Mouse (Mus musculus): ENCODE results near the gene Gm20532. TPM values are rescaled to one million over a fixed set of nuclear protein-coding genes. Genes with fewer than 3 reads are reported as not detected.

Gm20532 gene
- polyA plus RNA-seq, 1 experiment from 2014 or later: not detected

DNA sequence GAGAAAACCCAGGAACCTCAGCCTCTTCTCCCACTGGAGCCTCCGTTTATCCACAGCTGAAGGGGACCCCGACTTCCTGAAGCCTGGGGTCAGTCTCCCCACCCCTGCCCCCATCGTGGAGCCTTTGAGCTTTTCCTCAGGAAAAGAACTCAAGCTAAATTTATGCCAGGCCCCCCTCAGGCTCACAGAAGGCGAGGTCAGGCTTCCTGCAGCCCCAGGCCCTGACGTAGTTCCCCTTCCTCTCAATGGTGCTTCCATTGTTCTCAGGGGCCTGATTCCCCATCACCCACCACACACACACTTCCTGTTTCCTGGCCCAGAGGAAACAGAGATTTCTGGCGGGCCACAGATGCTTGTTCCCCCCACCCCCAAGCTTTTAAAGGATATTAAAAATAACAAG is 8.1 kb upstream of the Gm20532 start:
- no peak for ATAC-seq (ENCODE audit: low FRiP score)
- H3K4me2 ChIP-seq (replicated peaks): no peak overlapping the region
- no peaks in the 10 kb centered on the region for H3K36me3 ChIP-seq (replicated peaks; ENCODE audit: control insufficient read depth, insufficient read depth)
- H3K4me1 ChIP-seq (replicated peaks; ENCODE audit: control insufficient read depth, insufficient read depth, low read length): peaks cover 5% of the 10 kb centered on the region; the same call in 1 of the 2 replicates
- DNase-seq (ENCODE audit: low spot score): no peak
- H3K27ac ChIP-seq: no peak overlapping the region
- WGBS: 63% methylated on average over 6 of the region's 6 CpGs
- no peaks in the 10 kb centered on the region for H3K27me3 ChIP-seq (ENCODE audit: control insufficient read depth, insufficient read depth, low read length)
- H3K4me3 ChIP-seq (replicated peaks; ENCODE audit: low read length): no peak overlapping the region
- H3K9ac ChIP-seq: no peak overlapping the region
- no peaks in the 10 kb centered on the region for H3K9me3 ChIP-seq (ENCODE audit: control insufficient read depth, low read length)

DNA sequence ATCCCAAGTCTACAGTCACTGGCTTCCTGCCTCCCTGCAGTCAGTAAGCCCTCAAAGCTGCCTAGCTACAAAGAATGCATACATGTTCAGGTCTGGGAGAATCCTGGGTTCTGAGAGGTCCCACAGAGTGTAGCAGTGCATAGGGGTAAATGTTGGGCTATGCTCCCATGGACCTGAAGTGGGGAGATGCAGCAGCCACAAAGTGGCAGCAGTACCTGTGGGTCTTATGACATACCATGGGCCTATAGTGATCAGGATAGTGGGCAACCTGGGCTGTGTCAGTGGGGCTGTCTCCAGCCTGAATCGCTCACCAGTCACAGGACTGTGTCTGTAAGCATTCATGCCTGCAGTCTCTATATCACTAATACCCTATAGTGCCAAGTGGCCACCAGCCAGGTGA is 6.7 kb upstream of the Gm20532 start, which contains the start of gene Egfl7:
Gene Egfl7 (plus strand): TSS at position 301 of the 400 bp plus-strand sequence.
- no peaks in the 10 kb centered on the region for H3K27me3 ChIP-seq (ENCODE audit: control insufficient read depth, insufficient read depth, low read length)
- H3K27ac ChIP-seq: 0 out of 2 replicates have a peak within 1 kb of the TSS, but pooled peaks have one; percentile 26
- DNase-seq (ENCODE audit: low spot score) (no peak), ATAC-seq (ENCODE audit: low FRiP score) (no peak)
- WGBS: 100% methylated on average over 1 of the region's 1 CpGs
- H3K4me2 ChIP-seq (replicated peaks): no peak within 1 kb of the TSS
- no peaks in the 10 kb centered on the region for H3K9me3 ChIP-seq (ENCODE audit: control insufficient read depth, low read length)
- H3K4me1 ChIP-seq (replicated peaks; ENCODE audit: control insufficient read depth, insufficient read depth, low read length): no peaks in the 10 kb centered on the region
- H3K4me3 ChIP-seq (replicated peaks; ENCODE audit: low read length): no peak within 1 kb of the TSS
- H3K9ac ChIP-seq: no peak within 1 kb of the TSS
- no peaks in the 10 kb centered on the region for H3K36me3 ChIP-seq (replicated peaks; ENCODE audit: control insufficient read depth, insufficient read depth)

DNA sequence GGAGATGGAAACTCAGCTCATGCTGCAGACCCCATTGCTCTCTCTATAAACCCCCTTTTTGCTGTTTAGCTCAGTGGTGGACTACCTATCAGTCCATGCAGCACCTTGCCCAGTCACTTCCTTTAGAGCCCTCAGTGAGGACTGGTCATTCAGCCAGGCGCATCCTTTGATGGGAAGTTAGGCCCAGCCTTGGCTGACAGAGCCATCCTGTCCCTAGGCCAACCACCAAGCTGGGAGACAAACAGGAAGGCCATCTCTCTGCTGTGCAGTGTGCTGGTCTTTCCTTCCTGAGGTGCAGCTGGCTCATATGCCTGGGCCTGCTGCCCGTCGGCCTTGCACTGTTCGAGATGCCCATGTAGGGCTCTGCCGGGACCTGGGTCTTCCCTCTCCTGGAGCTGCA is 5.7 kb upstream of the Gm20532 start:
- Histone ChIP-seq H3K36me3 (replicated peaks; ENCODE audit: control insufficient read depth, insufficient read depth) (no peaks in the 10 kb centered on the region), H3K4me1 (replicated peaks; ENCODE audit: control insufficient read depth, insufficient read depth, low read length) (no peaks in the 10 kb centered on the region), H3K27ac (no peak overlapping the region), H3K9me3 (ENCODE audit: control insufficient read depth, low read length) (no peaks in the 10 kb centered on the region), H3K4me3 (replicated peaks; ENCODE audit: low read length) (no peak overlapping the region), H3K9ac (no peak overlapping the region), H3K4me2 (replicated peaks) (no peak overlapping the region), H3K27me3 (ENCODE audit: control insufficient read depth, insufficient read depth, low read length) (no peaks in the 10 kb centered on the region)
- WGBS: 93% methylated on average over 5 of the region's 5 CpGs
- no peak for DNase-seq (ENCODE audit: low spot score)
- no peak for ATAC-seq (ENCODE audit: low FRiP score)

DNA sequence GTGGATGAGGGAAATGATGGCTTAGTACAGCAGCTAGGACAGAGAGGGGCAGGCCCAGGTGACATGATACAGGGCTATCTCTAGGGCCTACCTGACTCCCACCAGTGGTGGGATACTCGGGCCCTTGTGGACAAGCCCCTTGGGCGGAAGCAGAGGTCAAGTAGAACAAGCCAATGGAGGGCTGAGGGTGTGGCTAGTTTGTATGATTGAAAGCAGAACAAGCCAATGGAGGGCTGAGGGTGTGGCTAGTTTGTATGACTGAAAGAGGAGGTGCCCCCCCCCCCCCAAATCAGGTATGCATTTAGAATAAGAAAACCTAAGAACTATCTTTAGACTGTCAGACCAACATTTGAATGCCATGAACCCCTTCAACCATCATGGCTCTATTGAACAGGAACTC is 4.2 kb upstream of the Gm20532 start:
- no peak overlapping the region for H3K4me3 ChIP-seq (replicated peaks; ENCODE audit: low read length)
- peaks cover 11% of the 10 kb centered on the region for H3K4me1 ChIP-seq (replicated peaks; ENCODE audit: control insufficient read depth, insufficient read depth, low read length)
- H3K27ac ChIP-seq: no peak overlapping the region
- no peak overlapping the region for H3K9ac ChIP-seq
- 61% methylated on average over 2 of the region's 2 CpGs for WGBS
- H3K9me3 ChIP-seq (ENCODE audit: control insufficient read depth, low read length): no peaks in the 10 kb centered on the region
- DNase-seq (ENCODE audit: low spot score): no peak
- H3K36me3 ChIP-seq (replicated peaks; ENCODE audit: control insufficient read depth, insufficient read depth): no peaks in the 10 kb centered on the region
- H3K4me2 ChIP-seq (replicated peaks): no peak overlapping the region
- H3K27me3 ChIP-seq (ENCODE audit: control insufficient read depth, insufficient read depth, low read length): no peaks in the 10 kb centered on the region
- ATAC-seq (ENCODE audit: low FRiP score): no peak

DNA sequence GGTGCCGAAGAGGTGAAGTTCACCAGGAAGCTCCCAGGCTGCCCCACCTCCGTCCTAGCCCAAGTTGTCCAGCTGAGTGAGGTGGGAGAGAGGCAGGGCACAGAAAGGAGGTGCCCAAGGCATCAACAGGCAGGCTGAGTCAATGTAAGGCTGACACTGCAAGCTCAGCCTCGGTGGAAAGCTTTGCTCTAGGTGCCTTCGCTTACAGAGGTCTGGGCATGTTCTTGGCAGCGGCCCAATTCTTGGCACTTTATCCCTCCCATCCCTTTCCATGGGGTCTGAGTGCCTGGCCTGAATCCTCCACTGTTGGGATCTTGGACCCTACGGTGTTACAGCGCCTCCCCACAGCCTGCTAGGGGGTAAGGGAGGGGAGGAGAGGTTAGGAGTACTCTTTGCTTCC is 3.7 kb upstream of the Gm20532 start:
- DNase-seq (ENCODE audit: low spot score) (no peak), ATAC-seq (ENCODE audit: low FRiP score) (no peak)
- H3K4me2 ChIP-seq (replicated peaks): no peak overlapping the region
- no peak overlapping the region for H3K4me3 ChIP-seq (replicated peaks; ENCODE audit: low read length)
- peaks cover 13% of the 10 kb centered on the region for H3K4me1 ChIP-seq (replicated peaks; ENCODE audit: control insufficient read depth, insufficient read depth, low read length)
- H3K27me3 ChIP-seq (ENCODE audit: control insufficient read depth, insufficient read depth, low read length): no peaks in the 10 kb centered on the region
- 71% methylated on average over 7 of the region's 7 CpGs for WGBS
- H3K9ac ChIP-seq: no peak overlapping the region
- H3K27ac ChIP-seq: 0 out of 2 replicates have a peak overlapping the region, but pooled peaks have one; percentile 12
- no peaks in the 10 kb centered on the region for H3K9me3 ChIP-seq (ENCODE audit: control insufficient read depth, low read length)
- H3K36me3 ChIP-seq (replicated peaks; ENCODE audit: control insufficient read depth, insufficient read depth): no peaks in the 10 kb centered on the region

DNA sequence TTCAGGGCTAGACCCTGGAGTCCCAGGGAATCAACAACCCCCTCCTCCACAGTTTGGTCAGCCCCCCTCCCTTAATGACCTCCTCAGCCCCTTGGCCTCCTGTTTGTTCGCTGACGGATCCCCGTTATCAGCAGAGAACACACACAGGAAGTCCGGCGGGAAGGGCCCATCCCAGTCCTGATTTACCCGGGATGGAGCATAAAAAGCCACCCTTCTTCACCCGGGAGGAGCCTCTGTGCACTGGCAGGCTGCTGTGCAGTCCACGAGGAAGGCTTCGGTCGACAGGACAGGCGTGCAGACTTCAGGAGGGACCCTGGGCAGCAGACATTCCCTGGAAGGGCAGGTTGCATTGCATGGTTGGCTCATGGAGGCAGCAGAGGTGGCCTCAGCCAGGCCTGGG is 2.8 kb upstream of the Gm20532 start:
- peak overlapping the region; percentile 34; the same call in 1 of the 2 replicates for H3K9ac ChIP-seq
- no peak overlapping the region for H3K4me2 ChIP-seq (replicated peaks)
- WGBS: 78% methylated on average over 11 of the region's 11 CpGs
- H3K36me3 ChIP-seq (replicated peaks; ENCODE audit: control insufficient read depth, insufficient read depth): no peaks in the 10 kb centered on the region
- peak overlapping the region; percentile 19; the same call in 1 of the 2 replicates for H3K4me3 ChIP-seq (replicated peaks; ENCODE audit: low read length)
- DNase-seq (ENCODE audit: low spot score) (no peak), ATAC-seq (ENCODE audit: low FRiP score) (no peak)
- H3K4me1 ChIP-seq (replicated peaks; ENCODE audit: control insufficient read depth, insufficient read depth, low read length): peaks cover 13% of the 10 kb centered on the region
- peak overlapping the region; percentile 47 for H3K27ac ChIP-seq
- no peaks in the 10 kb centered on the region for H3K9me3 ChIP-seq (ENCODE audit: control insufficient read depth, low read length)
- H3K27me3 ChIP-seq (ENCODE audit: control insufficient read depth, insufficient read depth, low read length): no peaks in the 10 kb centered on the region

DNA sequence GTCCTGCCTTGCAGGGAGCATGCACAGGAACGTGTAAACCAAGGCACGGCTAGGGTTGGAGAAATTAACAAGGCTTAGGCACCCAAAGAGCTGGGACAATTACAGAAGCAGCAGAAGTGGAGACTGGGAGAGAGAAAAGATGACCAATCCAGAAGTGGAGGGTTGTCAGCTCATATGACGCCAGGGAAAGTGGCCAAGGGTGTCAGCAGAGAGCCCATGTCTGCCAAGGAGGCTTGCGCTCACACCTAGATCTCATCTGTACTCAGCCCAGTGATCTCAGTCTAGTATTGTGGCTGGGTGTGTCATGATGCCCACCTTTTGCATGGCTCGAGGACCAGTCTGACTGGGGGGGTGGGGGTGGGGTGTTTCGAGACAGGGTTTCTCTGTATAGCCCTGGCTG is 726 bp upstream of the Gm20532 start:
- no peak for DNase-seq (ENCODE audit: low spot score)
- 67% methylated on average over 6 of the region's 6 CpGs for WGBS

DNA sequence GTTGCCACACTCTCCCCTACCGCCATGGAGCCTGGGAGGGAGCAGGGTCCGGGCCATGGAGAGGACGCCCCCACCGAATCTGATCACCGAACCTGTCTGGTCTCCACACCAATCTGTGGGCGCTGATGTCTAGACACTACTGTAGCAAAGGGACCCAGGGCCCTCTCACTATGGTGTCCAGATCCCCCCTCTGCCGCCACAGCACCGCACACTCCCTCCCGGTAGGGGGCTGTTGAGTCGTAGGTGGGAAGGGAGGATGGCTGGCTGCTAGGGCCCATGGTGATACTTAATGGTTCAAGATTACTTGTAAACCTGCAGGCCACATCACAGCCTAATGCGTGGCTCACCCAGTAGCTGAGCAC is 586 bp downstream of the Gm20532 start:
- Histone ChIP-seq H3K4me1 (replicated peaks; ENCODE audit: control insufficient read depth, insufficient read depth, low read length) (peaks cover 13% of the 10 kb centered on the region), H3K4me2 (replicated peaks) (peak overlapping the region; percentile 87), H3K27ac (peak overlapping the region; percentile 23; the same call in 1 of the 2 replicates), H3K36me3 (replicated peaks; ENCODE audit: control insufficient read depth, insufficient read depth) (no peaks in the 10 kb centered on the region), H3K27me3 (ENCODE audit: control insufficient read depth, insufficient read depth, low read length) (no peaks in the 10 kb centered on the region), H3K9ac (peak overlapping the region; percentile 73), H3K9me3 (ENCODE audit: control insufficient read depth, low read length) (no peaks in the 10 kb centered on the region), H3K4me3 (replicated peaks; ENCODE audit: low read length) (peak overlapping the region; percentile 59)
- WGBS: 5% methylated on average over 11 of the region's 11 CpGs
- ATAC-seq (ENCODE audit: low FRiP score): no peak; the same call in 1 of the 2 replicates
- DNase-seq (ENCODE audit: low spot score): no peak

More for the DNA sequence above, 726 bp upstream of the Gm20532 start:
- H3K27me3 ChIP-seq (ENCODE audit: control insufficient read depth, insufficient read depth, low read length): no peaks in the 10 kb centered on the region
- no peaks in the 10 kb centered on the region for H3K36me3 ChIP-seq (replicated peaks; ENCODE audit: control insufficient read depth, insufficient read depth)
- H3K4me2 ChIP-seq (replicated peaks): no peak overlapping the region
- no peak for ATAC-seq (ENCODE audit: low FRiP score)
- 0 out of 2 replicates have a peak overlapping the region, but pooled peaks have one; percentile 10 for H3K9ac ChIP-seq
- no peaks in the 10 kb centered on the region for H3K9me3 ChIP-seq (ENCODE audit: control insufficient read depth, low read length)
- 0 out of 2 replicates have a peak overlapping the region, but pooled peaks have one; percentile 36 for H3K27ac ChIP-seq
- peaks cover 13% of the 10 kb centered on the region for H3K4me1 ChIP-seq (replicated peaks; ENCODE audit: control insufficient read depth, insufficient read depth, low read length)
- peak overlapping the region; percentile 59 for H3K4me3 ChIP-seq (replicated peaks; ENCODE audit: low read length)

DNA sequence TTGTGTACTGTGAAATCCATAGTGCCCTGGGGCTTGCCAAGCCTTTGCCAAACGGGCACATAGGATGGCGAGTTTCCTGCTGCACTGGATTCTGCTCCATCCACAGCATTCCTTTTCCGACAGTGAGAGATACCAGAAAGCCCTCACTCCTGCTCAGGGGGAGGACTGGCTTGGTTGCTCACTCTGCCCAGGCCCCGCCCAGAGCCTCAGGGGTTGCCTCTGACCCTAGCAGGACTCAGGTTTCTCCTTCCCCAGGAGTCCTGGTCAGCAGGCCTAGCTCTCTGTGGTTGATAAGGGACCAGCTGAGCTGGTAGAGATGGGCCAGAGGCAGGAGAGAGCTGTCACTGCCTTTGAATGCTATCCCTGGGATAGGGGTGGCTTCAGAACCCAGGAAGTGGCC is 2.1 kb downstream of the Gm20532 start:
- DNase-seq (ENCODE audit: low spot score) (no peak), ATAC-seq (ENCODE audit: low FRiP score) (no peak)
- H3K36me3 ChIP-seq (replicated peaks; ENCODE audit: control insufficient read depth, insufficient read depth): no peaks in the 10 kb centered on the region
- H3K9me3 ChIP-seq (ENCODE audit: control insufficient read depth, low read length): no peaks in the 10 kb centered on the region
- H3K9ac ChIP-seq: 0 out of 2 replicates have a peak overlapping the region, but pooled peaks have one; percentile 24
- no peak overlapping the region; the same call in 1 of the 2 replicates for H3K4me3 ChIP-seq (replicated peaks; ENCODE audit: low read length)
- peak overlapping the region; percentile 24; the same call in 1 of the 2 replicates for H3K27ac ChIP-seq
- peaks cover 13% of the 10 kb centered on the region for H3K4me1 ChIP-seq (replicated peaks; ENCODE audit: control insufficient read depth, insufficient read depth, low read length)
- WGBS: 55% methylated on average over 4 of the region's 4 CpGs
- H3K27me3 ChIP-seq (ENCODE audit: control insufficient read depth, insufficient read depth, low read length): no peaks in the 10 kb centered on the region
- H3K4me2 ChIP-seq (replicated peaks): 0 out of 2 replicates have a peak overlapping the region, but pooled peaks have one; percentile 25

DNA sequence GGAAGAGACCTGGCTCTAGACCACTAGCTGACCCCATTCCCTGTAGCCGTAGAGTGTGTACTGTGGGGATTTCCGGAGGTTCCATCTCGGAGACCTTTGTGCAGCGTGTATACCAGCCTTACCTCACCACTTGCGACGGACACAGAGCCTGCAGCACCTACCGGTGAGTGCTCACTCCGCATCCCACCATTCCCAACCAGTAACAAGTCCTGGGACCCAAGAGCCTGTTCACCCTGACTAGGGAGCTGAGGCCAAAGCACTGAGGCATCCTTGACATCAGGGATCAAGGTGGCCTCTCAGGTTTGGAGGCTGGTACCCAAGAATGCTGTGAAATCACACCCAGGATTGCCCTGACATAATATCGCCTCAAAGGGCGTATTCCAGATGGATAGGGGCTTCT is 2.8 kb downstream of the Gm20532 start:
- Histone ChIP-seq H3K4me2 (replicated peaks) (0 out of 2 replicates have a peak overlapping the region, but pooled peaks have one; percentile 4), H3K36me3 (replicated peaks; ENCODE audit: control insufficient read depth, insufficient read depth) (no peaks in the 10 kb centered on the region), H3K27me3 (ENCODE audit: control insufficient read depth, insufficient read depth, low read length) (no peaks in the 10 kb centered on the region), H3K27ac (no peak overlapping the region), H3K9me3 (ENCODE audit: control insufficient read depth, low read length) (no peaks in the 10 kb centered on the region), H3K9ac (no peak overlapping the region), H3K4me3 (replicated peaks; ENCODE audit: low read length) (no peak overlapping the region; the same call in 1 of the 2 replicates), H3K4me1 (replicated peaks; ENCODE audit: control insufficient read depth, insufficient read depth, low read length) (peaks cover 13% of the 10 kb centered on the region)
- ATAC-seq (ENCODE audit: low FRiP score) (no peak), DNase-seq (ENCODE audit: low spot score) (no peak)
- WGBS: 89% methylated on average over 10 of the region's 10 CpGs

Data from hindbrain, embryonic 14.5 days (tissue).